Mouse (Mus musculus): ENCODE data around the gene Tnfrsf8. TPM values are rescaled to one million over a fixed set of nuclear protein-coding genes. Genes with fewer than 3 reads are reported as not detected.

Tnfrsf8 gene
- total and polyA plus RNA-seq, 3 experiments, result 12.7 to 31.0 (median 24.7) TPM

DNA sequence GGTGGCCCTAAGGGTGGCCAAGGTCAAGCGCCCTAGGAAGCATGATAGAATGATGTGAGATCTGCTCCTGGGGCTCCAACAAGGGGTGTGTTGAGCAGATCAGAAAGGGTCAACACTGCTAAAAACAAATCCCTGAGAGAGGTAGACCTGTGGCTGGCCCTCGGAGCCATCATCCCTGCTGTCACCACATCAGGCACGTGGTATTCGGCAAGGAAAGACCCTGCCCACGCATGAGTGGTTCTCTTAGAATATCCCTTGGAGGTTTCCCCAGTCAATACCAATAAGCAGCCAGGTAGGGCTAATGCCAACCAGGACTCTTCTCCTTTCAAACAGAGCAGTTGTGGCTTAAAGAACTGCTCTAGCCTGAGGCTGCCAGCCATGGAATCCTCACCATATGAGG, 21.6 kb upstream of the Tnfrsf8 start:
- dilution Hi-C loops (cut with MboI; ENCODE audit: extremely low pct_ligation_motif_present, extremely low pct_unique_long_range_greater_than_20kb, low sequenced_read_pairs), result no loop called here
- peaks cover 36 to 65% of the 10 kb centered on the region in 2 experiments for H3K4me1 ChIP-seq (ENCODE audit: control insufficient read depth in 1 of 2, insufficient read depth in 2 of 2)
- H3K9ac ChIP-seq (ENCODE audit: insufficient read depth, low read depth), result no peak overlapping the region
- H3K9me3 ChIP-seq (replicated peaks; ENCODE audit: low read length), result peaks cover 2% of the 10 kb centered on the region
- no peaks in the 10 kb centered on the region for H3K79me2 ChIP-seq (replicated peaks; ENCODE audit: control insufficient read depth, extremely low read depth, insufficient read depth, poor library complexity, severe bottlenecking)
- H3K27ac ChIP-seq (ENCODE audit: insufficient read depth, low read depth), result peak overlapping the region; percentile 34; the same call in 1 of the 2 replicates
- DNase-seq (ENCODE audit: extremely low read depth), result peak; percentile 49
- H3K36me3 ChIP-seq (replicated peaks in 1 of 2; ENCODE audit: control insufficient read depth in 1 of 2, insufficient read depth in 1 of 2, low read length in 1 of 2), result no peaks in the 10 kb centered on the region
- in situ Hi-C loops (cut with MboI; ENCODE audit: low pct_ligation_motif_present, low pct_unique_long_range_greater_than_20kb, low sequenced_read_pairs), result no loop called here
- no peak overlapping the region for H3K4me3 ChIP-seq (replicated peaks in 1 of 3; ENCODE audit: low read depth in 2 of 3, low read length in 2 of 3, poor library complexity in 1 of 3)
- no peak for TF ChIP-seq RCOR1 (conservative IDR thresholded peaks at IDR 0.05; ENCODE audit: low read depth, low read length)
- TF ChIP-seq POLR2AphosphoS2 (IDR thresholded peaks at IDR 0.05; ENCODE audit: low read depth, low read length), result no peak
- TF ChIP-seq USF2 (conservative IDR thresholded peaks at IDR 0.05; ENCODE audit: low read depth, low read length), result peak; percentile 43; the same call in 1 of the 2 replicates
- no peak for TF ChIP-seq ZNF384 (IDR thresholded peaks at IDR 0.05; ENCODE audit: low read depth, low read length)
- peak; percentile 53; the same call in 1 of the 2 replicates for TF ChIP-seq MEF2A (IDR thresholded peaks at IDR 0.05; ENCODE audit: borderline replicate concordance, low read depth, low read length)
- TF ChIP-seq HCFC1 (IDR thresholded peaks at IDR 0.05; ENCODE audit: low read depth, low read length), result no peak
- TF ChIP-seq UBTF (IDR thresholded peaks at IDR 0.05; ENCODE audit: low read depth, low read length), result no peak
- TF ChIP-seq ZMIZ1 (IDR thresholded peaks at IDR 0.05; ENCODE audit: low read depth, low read length), result no peak
- TF ChIP-seq MAFK (IDR thresholded peaks at IDR 0.05; ENCODE audit: insufficient replicate concordance, low read length), result no peak
- TF ChIP-seq TBP (conservative IDR thresholded peaks at IDR 0.05; ENCODE audit: low read depth, low read length), result no peak
- TF ChIP-seq NELFE (IDR thresholded peaks at IDR 0.05; ENCODE audit: low read depth, low read length), result no peak
- TF ChIP-seq USF1 (IDR thresholded peaks at IDR 0.05; ENCODE audit: low read depth, low read length), result peak; percentile 58
- no peak for TF ChIP-seq NRF1 (IDR thresholded peaks at IDR 0.05; ENCODE audit: low read depth, low read length)
- TF ChIP-seq JUN (IDR thresholded peaks at IDR 0.05; ENCODE audit: insufficient read depth, low read depth, low read length), result no peak
- no peak for TF ChIP-seq GABPA (IDR thresholded peaks at IDR 0.05; ENCODE audit: insufficient replicate concordance, low read depth, low read length)
- no peak; the same call in 1 of the 2 replicates for TF ChIP-seq EP300 (IDR thresholded peaks at IDR 0.05; ENCODE audit: low read length)
- peak; percentile 58 for TF ChIP-seq TCF12 (IDR thresholded peaks at IDR 0.05; ENCODE audit: low read depth, low read length)
- no peak for TF ChIP-seq POLR2A (IDR thresholded peaks at IDR 0.05; ENCODE audit: low read depth, low read length)
- TF ChIP-seq BHLHE40 (IDR thresholded peaks at IDR 0.05; ENCODE audit: low read depth, low read length), result peak; percentile 95
- peak; percentile 16; the same call in 1 of the 2 replicates for TF ChIP-seq SIN3A (IDR thresholded peaks at IDR 0.05; ENCODE audit: low read length)
- TF ChIP-seq ETS1 (conservative IDR thresholded peaks at IDR 0.05; ENCODE audit: low read depth, low read length), result peak; percentile 87
- TF ChIP-seq MAZ (IDR thresholded peaks at IDR 0.05; ENCODE audit: low read depth, low read length), result no peak
- no peak for TF ChIP-seq ELF1 (IDR thresholded peaks at IDR 0.05; ENCODE audit: low read depth, low read length)
- TF ChIP-seq ZKSCAN1 (IDR thresholded peaks at IDR 0.05; ENCODE audit: borderline replicate concordance, low read depth, low read length), result no peak
- TF ChIP-seq RAD21 (IDR thresholded peaks at IDR 0.05; ENCODE audit: low read depth, low read length), result no peak
- TF ChIP-seq KAT2A (IDR thresholded peaks at IDR 0.05; ENCODE audit: insufficient replicate concordance, low read length), result no peak
- TF ChIP-seq JUND (conservative IDR thresholded peaks at IDR 0.05; ENCODE audit: low read depth, low read length), result no peak
- no peak for TF ChIP-seq CHD1 (IDR thresholded peaks at IDR 0.05; ENCODE audit: low read depth, low read length)
- TF ChIP-seq CTCF (conservative IDR thresholded peaks at IDR 0.05 in 1 of 2, IDR thresholded peaks at IDR 0.05 in 1 of 2; ENCODE audit: low read depth in 2 of 2, low read length in 2 of 2), result no peak
- peak; percentile 87 for TF ChIP-seq MAX (IDR thresholded peaks at IDR 0.05; ENCODE audit: low read length)
- TF ChIP-seq MYC (IDR thresholded peaks at IDR 0.05; ENCODE audit: low read depth, low read length), result 0 out of 2 replicates have a peak, but pooled peaks have one; percentile 48
- no peak for TF ChIP-seq E2F4 (IDR thresholded peaks at IDR 0.05; ENCODE audit: insufficient replicate concordance, low read depth, low read length)
- TF ChIP-seq MXI1 (IDR thresholded peaks at IDR 0.05; ENCODE audit: low read depth, low read length), result no peak; the same call in 1 of the 2 replicates
- no peak for TF ChIP-seq ZC3H11A (IDR thresholded peaks at IDR 0.05; ENCODE audit: low read depth, low read length)
- peak; percentile 33; the same call in 1 of the 2 replicates for TF ChIP-seq CHD2 (IDR thresholded peaks at IDR 0.05; ENCODE audit: low read length)
- TF ChIP-seq IRF4 (IDR thresholded peaks at IDR 0.05; ENCODE audit: low read depth, low read length), result 0 out of 2 replicates have a peak, but pooled peaks have one; percentile 48
- no peak for TF ChIP-seq SMC3 (IDR thresholded peaks at IDR 0.05; ENCODE audit: low read depth, low read length)
- TF ChIP-seq PAX5 (IDR thresholded peaks at IDR 0.05; ENCODE audit: low read length), result no peak
- peak overlapping the region; percentile 41; the same call in 1 of the 2 replicates for H3K4me2 ChIP-seq (ENCODE audit: insufficient read depth, low read depth, poor library complexity, severe bottlenecking)
- H3K27me3 ChIP-seq (replicated peaks), result no peaks in the 10 kb centered on the region
